Mouse (Mus musculus): Measurements from ENCODE around the gene Antxrl. TPM values are rescaled to one million over a fixed set of nuclear protein-coding genes. Genes with fewer than 3 reads are reported as not detected.

The Antxrl gene
- 0.38 and 0.94 TPM in 2 replicates for polyA plus RNA-seq (2012; rRNA removed)

DNA sequence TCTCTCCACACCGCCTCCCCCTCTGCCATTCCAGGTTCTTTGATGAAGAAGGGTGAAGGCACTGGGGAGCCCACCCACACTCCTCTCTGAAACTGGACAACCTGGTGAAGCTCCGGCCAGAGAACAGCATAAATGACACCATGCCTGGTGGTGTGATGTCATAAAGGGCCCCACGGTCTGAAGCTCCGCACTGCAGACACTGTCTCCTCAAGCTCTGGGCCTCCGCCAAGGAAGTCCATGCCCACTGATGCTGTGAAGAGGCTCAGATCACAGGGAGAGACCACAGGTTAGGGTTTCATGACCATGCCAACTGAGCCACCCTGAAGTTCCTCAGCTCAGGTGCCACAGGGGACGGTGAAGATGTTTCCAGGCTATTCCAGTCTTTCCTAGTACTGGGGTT is at the start of gene Antxrl:
Antxrl (plus strand) TSS at position 192 of the 400 bp plus-strand sequence.
- DNase-seq (ENCODE audit: low read depth) = no peak

DNA sequence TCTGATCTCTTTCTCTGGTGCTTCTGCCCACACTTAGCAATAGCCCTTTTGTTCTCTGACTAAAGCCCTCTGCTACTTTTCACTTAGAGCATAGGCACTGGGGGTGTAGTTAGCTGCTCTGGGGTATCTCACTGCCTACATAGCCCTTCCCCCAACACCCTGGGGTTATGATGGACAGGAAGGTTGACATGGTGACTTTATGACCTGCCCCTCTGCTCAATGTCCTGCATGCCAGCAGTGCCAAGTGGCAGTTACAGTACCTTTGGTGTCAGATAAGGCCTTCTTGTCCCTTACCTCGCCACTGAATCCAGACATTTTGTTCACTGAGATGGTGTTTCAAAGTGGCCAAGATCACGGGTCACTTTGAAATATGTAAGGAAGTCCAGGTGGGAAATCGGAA is 37.4 kb upstream of the Antxrl start, which contains the start of gene Gm30083:
Gm30083 (minus strand) TSS at position 120 of the 400 bp plus-strand sequence.
- DNase-seq (ENCODE audit: low read depth) = no peak

DNA sequence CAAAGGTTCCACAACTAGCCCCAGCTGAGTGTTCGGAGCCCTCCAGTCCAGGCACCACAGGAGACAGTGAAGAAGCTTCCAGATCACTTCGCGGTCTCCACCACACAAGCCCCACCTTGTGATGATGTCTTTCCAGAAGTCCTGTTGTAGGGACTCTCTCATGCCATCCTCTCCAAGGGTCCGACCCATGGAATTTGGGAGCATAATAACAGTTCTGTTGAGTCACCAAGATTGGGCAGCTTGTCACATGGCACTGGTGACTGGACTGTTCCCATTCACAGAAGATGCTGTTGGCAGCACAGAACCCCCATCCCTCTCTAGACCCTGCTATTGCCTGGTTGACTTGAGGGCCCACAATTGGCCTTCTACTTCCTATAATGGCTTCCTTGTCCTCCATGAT is 36.1 kb upstream of the Antxrl start, which contains the start of gene Gm5460:
Gm5460 (plus strand) TSS at position 378 of the 400 bp plus-strand sequence.
- DNase-seq (ENCODE audit: low read depth) = no peak

DNA sequence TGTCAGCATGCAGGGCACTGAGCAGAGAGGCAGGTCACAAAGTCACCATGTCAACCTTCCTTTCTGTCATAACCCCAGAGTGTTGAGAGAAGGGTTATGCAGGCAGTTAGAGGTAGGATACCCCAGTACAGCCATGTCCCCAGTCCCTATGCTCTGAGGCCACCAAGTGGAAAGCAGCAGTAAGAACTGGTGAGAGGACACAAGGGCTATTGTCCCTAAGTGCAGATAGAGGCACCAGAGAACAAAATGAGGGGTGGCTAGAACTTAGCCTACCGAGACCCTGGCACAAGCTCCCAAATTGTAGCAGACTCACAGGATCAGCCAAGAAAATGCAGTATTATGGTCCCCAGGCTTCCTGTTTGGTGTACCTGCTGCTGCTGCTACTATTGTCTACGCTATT is 35.6 kb upstream of the Antxrl start:
- DNase-seq (ENCODE audit: low read depth) = no peak

DNA sequence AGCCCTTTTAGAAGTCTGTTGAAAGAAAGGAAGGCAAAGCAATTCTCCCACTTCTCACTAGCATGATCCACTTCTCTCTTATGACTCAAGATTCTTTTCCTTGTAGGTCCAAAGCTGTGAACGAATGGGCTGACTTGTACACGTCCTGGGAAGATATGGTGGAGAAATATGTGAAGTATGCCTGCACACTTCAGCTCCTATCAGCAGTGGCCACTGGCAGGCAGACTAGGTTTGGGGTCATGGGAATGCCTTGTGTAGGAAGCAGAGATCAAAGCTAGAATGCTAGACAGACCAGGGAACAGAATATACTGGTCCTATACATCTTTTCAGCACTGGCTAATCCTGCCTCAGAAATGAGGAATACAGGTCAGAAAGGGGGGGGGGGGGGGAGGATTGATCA is 25.8 kb upstream of the Antxrl start:
- no peak for DNase-seq (ENCODE audit: low read depth)

DNA sequence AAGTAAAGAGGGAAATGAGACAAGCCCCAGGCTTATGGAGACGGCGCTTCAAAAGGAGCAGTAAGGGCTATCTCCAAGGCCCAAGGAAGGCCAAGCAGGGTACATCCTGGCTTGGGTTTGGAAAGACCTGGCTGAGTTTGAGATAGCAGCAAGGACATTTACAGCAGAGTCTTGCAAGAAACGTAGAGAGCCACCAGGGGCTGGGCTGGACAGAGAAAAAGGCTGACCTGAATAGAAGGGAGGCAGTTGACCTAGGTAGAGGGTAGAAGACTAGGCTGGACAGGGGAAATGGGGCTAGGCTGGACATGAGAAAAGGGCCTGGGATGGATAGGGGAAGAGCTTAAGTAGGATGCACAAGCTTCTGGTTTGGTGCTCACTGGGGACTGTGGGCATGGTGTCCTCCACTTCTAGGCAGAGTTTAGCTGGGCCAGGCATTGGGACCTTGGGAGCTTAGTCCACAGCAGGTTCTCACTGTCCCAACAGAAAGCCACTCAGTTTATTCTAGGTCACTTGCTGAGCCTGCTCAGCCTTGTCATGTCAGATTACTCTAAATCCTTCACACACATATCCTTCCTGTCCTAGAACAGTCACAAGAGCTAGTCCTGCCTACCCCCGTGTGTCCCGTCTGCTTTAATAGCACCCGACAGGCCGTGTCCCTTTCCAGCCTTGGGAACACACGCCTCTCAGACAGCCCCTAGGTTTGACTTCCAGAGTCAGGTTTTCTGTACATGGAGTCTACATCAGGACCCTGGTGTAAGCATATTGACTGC is 18.5 kb upstream of the Antxrl start:
- no peak for DNase-seq (ENCODE audit: low read depth)

DNA sequence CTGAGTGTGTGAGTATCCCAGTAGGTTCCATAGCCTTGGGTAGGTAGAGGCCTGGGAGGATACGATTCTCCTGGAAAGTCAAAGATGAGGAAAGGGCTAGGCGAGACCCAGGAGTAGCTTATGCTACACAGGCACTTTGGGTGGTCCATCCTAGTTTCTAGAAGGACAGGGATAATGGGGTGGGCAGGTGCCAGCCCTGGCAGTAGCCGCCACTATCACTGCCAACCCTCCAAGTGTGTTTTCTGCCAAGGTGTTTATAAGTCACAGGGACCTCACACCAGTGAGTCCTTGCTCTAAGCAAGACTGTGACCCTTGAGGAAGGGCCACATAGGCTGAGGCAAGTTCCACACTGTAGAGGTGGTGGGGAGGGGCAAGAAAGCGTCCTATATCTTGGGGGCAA is 11.3 kb upstream of the Antxrl start:
- no peak for DNase-seq (ENCODE audit: low read depth)

DNA sequence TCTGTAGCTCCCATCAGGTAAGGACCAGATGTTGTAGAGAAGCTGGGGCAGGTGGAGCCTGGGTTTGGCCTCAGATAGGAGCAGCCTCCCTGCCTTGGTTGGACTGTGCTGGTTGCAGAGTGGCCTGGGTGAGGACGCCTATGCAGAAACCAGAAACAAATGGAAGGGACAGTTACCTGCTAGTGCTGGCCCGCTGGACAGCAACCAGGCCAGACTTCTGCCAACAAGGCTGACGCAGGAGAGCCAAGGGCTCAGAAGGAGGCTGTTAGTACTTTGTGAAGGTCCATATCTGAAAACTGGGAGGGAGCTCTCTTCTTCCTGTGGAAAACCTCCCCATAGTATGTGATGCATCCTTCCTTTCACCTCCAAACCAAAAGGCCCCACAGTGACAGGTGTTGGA is 9.2 kb upstream of the Antxrl start:
- no peak for DNase-seq (ENCODE audit: low read depth)

DNA sequence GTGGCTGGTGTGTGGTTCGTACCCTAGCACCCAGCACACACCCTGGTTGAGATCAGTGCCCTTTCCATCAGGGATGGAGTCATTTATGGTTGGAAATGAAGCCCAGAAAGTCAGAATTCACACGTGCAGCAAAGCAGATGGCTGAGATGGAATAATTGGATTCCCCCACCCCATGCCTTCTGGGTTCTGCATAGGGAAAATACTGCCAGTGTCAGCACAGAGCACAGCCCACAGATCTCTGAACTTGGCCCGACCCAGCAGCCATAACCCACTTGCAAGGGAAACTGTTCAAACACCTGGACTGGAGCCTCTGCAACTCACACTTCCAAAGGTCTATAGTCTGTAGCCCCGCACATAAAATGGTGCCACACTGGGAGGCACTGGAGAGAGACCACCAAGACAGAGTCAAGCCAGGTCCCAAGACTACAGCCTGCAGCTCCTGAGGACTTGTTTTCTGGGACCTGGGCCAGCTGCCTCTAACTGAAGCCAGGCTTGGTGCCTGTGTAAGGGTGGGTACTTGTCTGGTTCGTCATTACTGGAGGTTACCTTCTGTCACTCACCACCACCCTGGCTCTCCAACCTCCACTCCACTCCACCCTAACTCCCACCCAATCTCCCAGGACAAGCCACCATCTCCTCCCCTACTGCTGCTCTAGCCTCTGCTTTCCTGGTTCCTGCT is 2.3 kb upstream of the Antxrl start:
- no peak for DNase-seq (ENCODE audit: low read depth)

DNA sequence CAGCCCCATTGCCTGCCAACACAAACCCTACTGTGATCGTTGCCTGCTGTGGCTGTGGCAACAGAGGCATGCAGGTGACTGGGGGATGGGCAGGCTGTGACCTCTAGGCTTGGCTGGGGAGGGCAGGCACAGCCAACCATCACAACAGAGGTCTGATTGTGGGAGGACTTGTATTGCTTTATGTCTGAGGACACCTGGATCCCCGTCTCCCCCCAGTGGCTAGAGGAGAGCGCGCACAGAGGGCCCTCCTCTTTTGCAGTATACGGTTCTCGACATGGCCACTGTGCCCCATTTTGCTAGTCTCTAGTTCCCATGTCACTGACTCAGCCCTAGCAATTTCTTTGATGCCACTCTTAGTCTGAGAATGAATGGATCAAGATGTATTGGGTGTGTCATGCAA is 19.2 kb downstream of the Antxrl start:
- DNase-seq (ENCODE audit: low read depth) = no peak

DNA sequence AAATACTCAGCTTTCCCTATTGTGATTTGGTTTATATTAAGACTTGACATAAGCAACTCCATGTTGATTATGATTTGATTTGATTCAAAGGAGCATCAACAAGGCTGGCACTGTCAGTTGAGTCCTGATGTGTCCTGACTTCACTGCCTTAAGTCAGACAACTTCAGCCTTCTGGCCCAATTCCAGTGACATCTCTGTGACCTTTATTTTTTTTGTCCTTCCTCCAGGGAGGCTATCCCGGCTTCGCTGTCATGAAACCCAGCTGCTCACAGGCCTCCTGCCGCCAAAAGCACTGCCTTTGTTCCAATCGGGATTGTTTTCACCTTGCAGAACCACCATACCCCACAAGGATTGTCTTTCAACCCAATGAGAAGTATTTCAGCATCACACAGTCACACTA is 22.8 kb downstream of the Antxrl start:
- no peak for DNase-seq (ENCODE audit: low read depth)

DNA sequence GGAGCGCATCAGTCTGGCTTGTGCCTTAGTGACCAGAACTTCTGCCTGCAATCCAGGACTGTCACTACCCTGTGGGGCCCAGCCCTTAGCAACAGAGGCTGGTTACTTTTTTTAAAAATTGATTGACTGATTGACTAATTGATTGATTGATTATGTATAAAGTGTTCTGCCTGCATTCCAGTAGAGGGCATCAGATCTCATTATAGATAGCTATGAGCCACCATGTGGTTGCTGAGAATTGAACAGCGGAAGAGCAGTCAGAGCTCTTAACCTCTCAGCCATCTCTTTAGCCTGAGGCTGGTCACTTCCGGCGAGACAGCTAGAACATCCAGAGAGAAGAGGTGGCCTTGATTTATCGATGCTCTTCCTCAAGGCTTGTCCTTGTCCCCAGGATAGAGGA is 24.7 kb downstream of the Antxrl start:
- no peak for DNase-seq (ENCODE audit: low read depth)

DNA sequence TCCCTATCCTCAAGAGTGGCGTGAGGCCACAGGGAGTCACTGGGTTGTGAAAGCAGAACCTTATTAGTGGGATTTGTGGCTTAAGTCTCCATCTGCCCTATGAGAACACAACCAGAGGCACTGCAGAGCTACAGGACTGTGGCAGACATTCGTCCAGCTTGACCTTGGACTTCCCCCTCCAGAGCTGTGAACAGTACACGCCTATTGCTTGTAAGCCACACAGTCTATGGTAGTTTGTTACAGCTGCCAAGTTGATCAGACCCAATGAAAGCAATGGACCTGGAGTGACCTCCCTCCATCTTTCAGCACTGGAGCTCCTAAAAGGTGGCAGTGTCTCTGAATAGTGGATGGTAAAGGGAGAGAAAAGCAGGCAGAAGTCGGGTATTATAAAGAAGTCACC is 25.8 kb downstream of the Antxrl start:
- no peak for DNase-seq (ENCODE audit: low read depth)

DNA sequence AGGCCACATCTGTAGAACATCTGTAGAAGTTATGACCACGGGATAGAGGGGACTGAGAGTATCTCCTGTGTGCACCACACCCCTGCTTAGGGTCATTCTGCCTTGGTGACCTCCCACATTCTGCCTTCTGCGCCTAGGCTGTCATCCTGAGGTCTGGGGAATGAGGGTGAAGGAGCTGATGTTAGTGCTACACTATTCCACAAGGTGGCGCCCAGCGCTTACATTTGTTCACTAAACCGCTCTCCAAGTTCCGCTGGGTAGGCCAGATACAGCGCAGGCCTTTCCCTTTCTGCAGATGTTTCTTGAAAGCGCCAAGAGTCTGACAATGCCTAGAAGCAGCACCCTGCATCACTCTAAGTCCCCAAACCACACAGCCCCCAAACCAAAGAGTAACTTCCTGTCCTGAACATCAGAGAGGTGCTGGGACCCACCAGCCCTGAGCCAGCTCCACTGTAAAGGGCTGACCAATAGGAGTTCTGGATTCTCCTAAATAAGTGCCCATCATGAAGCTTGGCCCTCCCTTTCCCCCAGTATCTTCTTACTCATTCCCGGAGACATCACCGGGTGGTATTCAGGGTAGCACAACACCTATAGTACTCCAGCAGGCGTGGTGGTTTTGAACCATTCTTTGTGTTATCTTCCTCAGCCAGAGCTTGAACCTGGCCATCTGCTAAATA is 28.0 kb downstream of the Antxrl start:
- no peak for DNase-seq (ENCODE audit: low read depth)

DNA sequence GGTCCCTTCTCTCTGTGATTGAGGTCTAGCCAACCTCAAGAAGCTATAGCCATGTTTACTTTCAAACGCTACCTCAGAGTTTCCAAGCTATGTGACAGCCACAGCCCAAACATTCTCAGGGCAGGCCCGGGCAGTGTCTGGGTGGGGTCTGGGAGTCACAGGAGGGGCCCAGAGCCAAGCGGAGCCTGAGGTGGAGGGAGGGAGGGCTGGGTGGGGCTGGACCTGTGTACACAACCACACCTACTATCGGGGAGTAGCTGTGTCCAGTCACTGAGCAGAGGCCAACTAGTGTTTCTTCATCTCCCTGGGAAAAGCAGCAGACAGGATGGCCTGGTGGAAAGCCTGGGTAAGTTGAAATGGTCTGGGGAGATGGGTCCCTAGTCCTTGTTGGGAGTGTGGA is 33.2 kb downstream of the Antxrl start, which contains the start of gene Anxa8:
Anxa8 (plus strand) TSS at position 251 of the 400 bp plus-strand sequence.
- no peak for DNase-seq (ENCODE audit: low read depth)

DNA sequence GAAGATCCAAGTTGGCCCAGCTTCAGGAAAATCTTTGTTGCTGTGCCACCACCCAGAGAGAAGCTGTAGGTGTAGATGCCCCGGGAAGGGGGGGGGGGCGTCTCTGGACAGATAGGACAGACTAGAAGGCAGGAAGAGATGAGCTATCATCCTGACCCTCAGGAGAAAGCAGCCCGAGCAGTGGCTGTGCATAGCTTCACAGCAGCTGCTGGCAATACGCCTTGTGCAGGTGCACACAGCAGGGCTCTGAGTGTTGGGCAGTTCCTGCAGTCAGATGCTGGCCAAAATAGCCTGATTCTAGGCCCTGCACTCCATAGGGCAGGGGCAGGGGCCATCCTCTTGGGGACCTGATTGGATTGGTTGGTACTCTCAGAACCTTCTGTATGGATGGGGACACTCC is 34.3 kb downstream of the Antxrl start:
- DNase-seq (ENCODE audit: low read depth) = no peak

DNA sequence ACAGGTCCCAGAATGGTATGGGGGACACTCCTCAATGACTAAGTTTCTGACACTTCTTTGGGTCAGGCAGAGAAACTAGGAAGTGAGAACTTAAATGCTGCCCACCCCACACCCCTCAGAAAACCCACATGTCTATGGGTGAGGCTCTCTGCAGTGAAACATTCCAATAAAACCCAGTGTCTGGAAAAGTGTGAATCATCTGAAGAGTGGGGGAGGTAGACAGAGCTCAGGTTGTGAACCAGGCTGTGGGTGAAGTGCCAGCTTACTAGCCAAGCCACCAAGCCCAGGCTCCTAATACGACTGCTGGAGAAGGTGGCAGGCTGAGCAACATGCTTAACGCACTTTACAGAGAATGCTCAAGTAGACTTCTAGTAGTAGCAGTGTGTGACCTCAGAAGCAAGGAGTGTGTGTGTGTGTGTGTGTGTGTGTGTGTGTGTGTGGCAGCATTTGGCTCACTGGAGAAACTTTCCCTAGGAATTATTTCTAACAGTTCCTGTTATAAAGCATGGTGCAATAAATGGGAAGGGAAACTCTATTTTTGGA is 35.4 kb downstream of the Antxrl start:
- no peak for DNase-seq (ENCODE audit: low read depth)

DNA sequence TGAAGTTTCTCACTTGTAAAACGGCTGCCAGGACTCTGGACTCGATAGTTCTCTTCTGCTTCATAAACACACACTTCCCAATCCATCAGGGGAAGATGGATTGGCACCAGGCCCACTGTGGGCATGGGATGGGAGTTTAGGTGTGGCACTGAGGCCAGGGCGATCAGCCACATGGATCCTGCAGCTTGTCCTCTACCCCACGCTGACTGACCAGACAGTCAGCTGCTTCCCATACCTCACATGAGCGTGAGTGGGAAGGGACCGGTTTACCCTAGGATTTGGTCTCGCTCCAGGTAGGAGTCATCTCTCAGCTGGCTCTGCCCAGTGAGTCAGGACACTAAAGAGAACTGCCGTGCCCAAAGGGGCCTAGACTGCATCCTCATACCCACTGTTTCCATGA is 37.3 kb downstream of the Antxrl start:
- no peak for DNase-seq (ENCODE audit: low read depth)

DNA sequence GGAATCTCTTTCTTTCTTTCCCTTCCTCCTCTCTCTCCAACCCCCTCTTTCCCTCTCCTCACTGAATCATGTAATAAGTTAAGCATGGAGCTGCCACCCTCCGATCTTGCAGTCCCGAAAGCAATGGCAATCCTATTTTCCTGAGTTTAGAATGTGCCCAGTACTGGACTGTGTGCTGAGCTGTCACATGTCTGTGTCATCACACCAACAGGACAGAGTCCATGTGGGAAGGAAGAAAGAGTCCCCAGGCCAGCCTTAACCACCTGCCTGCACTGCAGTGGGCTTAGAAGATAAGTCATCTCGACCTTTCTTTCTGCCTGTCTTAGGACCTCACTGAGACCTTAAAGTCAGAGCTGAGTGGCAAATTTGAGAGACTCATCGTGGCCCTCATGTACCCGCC is 39.0 kb downstream of the Antxrl start:
- no peak for DNase-seq (ENCODE audit: low read depth)

DNA sequence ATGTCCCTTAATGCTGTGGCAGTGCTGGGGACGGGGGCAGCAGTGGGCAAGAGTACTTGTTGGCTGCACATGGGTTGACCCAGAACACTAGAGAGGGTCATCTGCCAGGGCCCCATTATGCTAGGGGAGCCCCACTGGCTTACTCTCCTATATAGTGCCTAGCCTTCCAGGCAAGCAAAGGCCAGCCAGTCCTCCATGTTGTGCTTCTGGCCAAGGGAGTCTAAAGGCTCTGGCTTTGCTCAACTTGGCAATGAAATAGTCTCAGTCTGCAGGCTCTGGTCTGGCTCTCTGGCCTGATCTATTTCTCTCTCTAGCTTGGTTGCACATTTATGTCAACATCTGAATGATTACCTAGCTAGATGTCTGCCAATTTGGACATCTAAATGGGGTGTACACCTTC is 40.3 kb downstream of the Antxrl start:
- no peak for DNase-seq (ENCODE audit: low read depth)

DNA sequence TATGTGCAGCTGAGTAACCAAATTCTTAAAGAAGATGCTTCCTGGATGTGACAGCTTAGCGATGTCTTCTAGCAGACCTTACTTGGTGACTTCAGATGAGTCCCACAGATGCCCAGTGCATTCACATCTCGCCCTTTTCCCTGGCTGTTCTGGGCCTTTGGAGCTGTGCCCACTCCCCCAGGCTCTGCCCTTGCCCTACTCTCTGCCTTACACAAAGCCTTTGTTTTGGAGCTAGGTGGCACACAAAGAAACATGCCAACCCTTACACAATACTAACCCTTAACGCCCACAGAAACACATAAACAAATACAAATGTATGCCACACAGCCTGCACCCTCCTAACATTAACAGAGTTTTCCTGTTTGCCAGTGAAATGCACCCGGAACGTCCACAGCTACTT is 43.7 kb downstream of the Antxrl start:
- DNase-seq (ENCODE audit: low read depth) = no peak

DNA sequence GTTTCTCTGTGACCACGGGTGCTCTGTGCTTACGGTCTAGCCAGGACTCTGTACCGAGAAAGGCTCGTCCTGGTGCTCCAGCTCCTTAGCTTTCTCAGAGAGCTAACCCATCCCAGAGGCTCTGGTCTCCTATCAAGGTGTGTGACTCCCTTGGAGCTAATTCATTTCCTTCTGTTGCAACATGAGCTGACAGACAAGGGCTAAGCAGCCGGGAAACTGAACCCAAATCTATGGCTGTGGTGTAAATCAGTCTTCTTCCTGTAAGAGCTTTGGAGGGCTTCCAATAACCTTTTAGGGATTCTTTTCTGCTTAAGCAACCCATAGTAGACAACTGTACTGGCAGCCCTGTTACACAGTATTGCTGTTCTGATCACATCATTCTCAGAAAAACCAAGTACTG is 50.1 kb downstream of the Antxrl start, which contains the start of gene A630023A22Rik:
A630023A22Rik (minus strand) TSS at position 154 of the 400 bp plus-strand sequence.
- no peak for DNase-seq (ENCODE audit: low read depth)

All from gonadal fat pad, adult 2 months (tissue).